Mouse (Mus musculus) heart, embryonic 14.5 days (tissue): ENCODE measurements around the gene Tfdp1. TPM values are rescaled to one million over a fixed set of nuclear protein-coding genes. Genes with fewer than 3 reads are reported as not detected.

Experiments used
- ATAC-seq: fragments of 200-750 bp; cut with Nextera tagmentation; 2 replicates; pipeline ENCODE4 v1.8.0; 2017; ENCODE audit warnings: low read depth, moderate TSS enrichment; ENCODE audit not compliant: insufficient number of reproducible peaks, insufficient read depth, low FRiP score
- H3K27ac ChIP-seq, 2 experiments: fragments of 200-500 bp in 1 of 2; fragments of 300-500 bp in 1 of 2; sonication (generic) in 1 of 2; replicated peaks in 1 of 2; 2 replicates each; pipeline ENCODE4 v1.5.1; 2012 to 2014; ENCODE audit warnings: low read depth in 2 of 2, low read length in 2 of 2, control low read depth in 1 of 2, mild to moderate bottlenecking in 1 of 2, mixed read lengths in 1 of 2; ENCODE audit not compliant: control insufficient read depth in 1 of 2, insufficient read depth in 1 of 2
- H3K27me3 ChIP-seq: fragments of 300-500 bp; sonication (generic); 2 replicates; pipeline ENCODE4 v1.6.1; 2014; ENCODE audit warnings: mild to moderate bottlenecking, low read length, control low read depth; ENCODE audit not compliant: control insufficient read depth, insufficient read depth
- H3K36me3 ChIP-seq: fragments of 300-500 bp; sonication (generic); 2 replicates; pipeline ENCODE4 v1.6.1; 2014; ENCODE audit warnings: mild to moderate bottlenecking, control low read depth, low read length, mixed read lengths; ENCODE audit not compliant: control insufficient read depth, insufficient read depth
- H3K4me1 ChIP-seq, 2 experiments: fragments of 200-500 bp in 1 of 2; fragments of 300-500 bp in 1 of 2; sonication (generic) in 1 of 2; 2 replicates each; pipeline ENCODE4 v1.6.1; 2012 to 2014; ENCODE audit warnings: low read length in 2 of 2, control low read depth in 1 of 2, mixed read lengths in 1 of 2; ENCODE audit not compliant: control insufficient read depth in 2 of 2, insufficient read depth in 2 of 2
- H3K4me2 ChIP-seq: fragments of 300-500 bp; sonication (generic); 2 replicates; pipeline ENCODE4 v1.6.1; 2014; ENCODE audit warnings: mild to moderate bottlenecking, low read length
- H3K4me3 ChIP-seq, 2 experiments: fragments of 200-500 bp in 1 of 2; fragments of 300-500 bp in 1 of 2; sonication (generic) in 1 of 2; 2 replicates each; pipeline ENCODE4 v1.5.1; 2012 to 2014; ENCODE audit warnings: low read length in 2 of 2, mild to moderate bottlenecking in 2 of 2, control low read depth in 1 of 2, low read depth in 1 of 2, moderate library complexity in 1 of 2; ENCODE audit not compliant: control insufficient read depth in 1 of 2, insufficient read depth in 1 of 2
- H3K9ac ChIP-seq: fragments of 300-500 bp; sonication (generic); 2 replicates; pipeline ENCODE4 v1.6.1; 2014; ENCODE audit warnings: mild to moderate bottlenecking, low read length
- H3K9me3 ChIP-seq: fragments of 300-500 bp; sonication (generic); 2 replicates; pipeline ENCODE4 v1.6.1; 2016; ENCODE audit warnings: low read length, control low read depth; ENCODE audit not compliant: control insufficient read depth
- WGBS: fragments of 180-500 bp; shearing (Covaris S2); extraction: QIAGEN DNeasy Blood & Tissue Kit; methylation state at CpG from one replicate; pipeline ENCODE4 v1.1.7; 2014; 5-methylcytosine and 5-hydroxymethylcytosine counted together
- polyA plus RNA-seq: library from polyadenylated mRNA; unstranded; fragments of >200 nt; fragmentation: Nextera tagmentation; extraction: Ambion mirVana; gene quantifications from 2 replicates; pipeline ENCODE4 v1.2.1, GENCODE M21; 2014

Tfdp1 gene
- polyA plus RNA-seq, 1 experiment from 2014 or later = 79.0 TPM

- H3K4me2 ChIP-seq = no peak overlapping the region
- H3K9ac ChIP-seq = no peak overlapping the region
- no peaks in the 10 kb centered on the region for H3K27me3 ChIP-seq
- no peak for ATAC-seq
- peaks cover 13 to 26% of the 10 kb centered on the region in 2 experiments for H3K4me1 ChIP-seq
- no peak overlapping the region for H3K27ac ChIP-seq
- 67% methylated on average over 9 of the region's 9 CpGs for WGBS
- peaks cover 97% of the 10 kb centered on the region for H3K36me3 ChIP-seq
- H3K9me3 ChIP-seq = no peaks in the 10 kb centered on the region
- H3K4me3 ChIP-seq = no peak overlapping the region
Observed at GRCm38 (mm10) chr8:13353155-13353833, 14.7 kb downstream of the Tfdp1 start.

- Histone ChIP-seq H3K27me3 (no peaks in the 10 kb centered on the region), H3K4me2 (no peak overlapping the region), H3K36me3 (peaks cover 97% of the 10 kb centered on the region), H3K27ac (no peak overlapping the region), H3K4me1 (peaks cover 13 to 26% of the 10 kb centered on the region in 2 experiments), H3K4me3 (no peak overlapping the region), H3K9me3 (no peaks in the 10 kb centered on the region), H3K9ac (no peak overlapping the region)
- no peak for ATAC-seq
- 82% methylated on average over 4 of the region's 4 CpGs for WGBS
Observed at GRCm38 (mm10) chr8:13353883-13354282, 15.3 kb downstream of the Tfdp1 start.

GRCm38 (mm10) chr8:13356221-13356620 is 17.7 kb downstream of the Tfdp1 start:
- H3K36me3 ChIP-seq = peaks cover 97% of the 10 kb centered on the region
- no peaks in the 10 kb centered on the region for H3K9me3 ChIP-seq
- no peak overlapping the region for H3K9ac ChIP-seq
- H3K4me3 ChIP-seq = no peak overlapping the region
- H3K4me1 ChIP-seq = peaks cover 4 to 12% of the 10 kb centered on the region in 2 experiments
- no peak overlapping the region for H3K27ac ChIP-seq
- no peaks in the 10 kb centered on the region for H3K27me3 ChIP-seq
- ATAC-seq = no peak
- no peak overlapping the region for H3K4me2 ChIP-seq
- 88% methylated on average over 6 of the region's 6 CpGs for WGBS

DNA sequence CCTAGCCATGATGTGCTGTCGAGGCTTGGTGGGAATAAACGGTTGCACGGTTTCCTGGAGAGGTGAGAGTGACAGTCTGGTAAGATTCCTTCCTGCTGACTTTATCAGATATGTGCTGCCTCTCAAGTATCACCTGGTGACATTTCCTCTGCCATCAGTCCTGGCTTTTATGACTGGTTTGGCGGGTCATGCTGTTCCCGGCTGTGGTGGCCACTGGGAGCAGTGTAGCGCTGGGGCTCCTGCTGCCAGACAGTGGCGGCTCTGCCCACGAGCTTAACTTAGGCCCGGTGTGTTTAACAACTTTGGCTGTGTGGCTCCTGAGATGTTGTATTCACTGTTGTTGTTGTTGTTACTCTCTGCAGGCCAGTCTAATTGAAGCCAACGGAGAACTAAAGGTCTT is 18.1 kb downstream of the Tfdp1 start:
- H3K4me2 ChIP-seq = no peak overlapping the region
- no peak overlapping the region for H3K4me3 ChIP-seq
- peaks cover 97% of the 10 kb centered on the region for H3K36me3 ChIP-seq
- H3K27ac ChIP-seq = no peak overlapping the region
- no peak for ATAC-seq
- peaks cover 4 to 12% of the 10 kb centered on the region in 2 experiments for H3K4me1 ChIP-seq
- no peak overlapping the region for H3K9ac ChIP-seq
- WGBS = 69% methylated on average over 10 of the region's 10 CpGs
- H3K9me3 ChIP-seq = no peaks in the 10 kb centered on the region
- no peaks in the 10 kb centered on the region for H3K27me3 ChIP-seq

GRCm38 (mm10) chr8:13360213-13360612 is 21.7 kb downstream of the Tfdp1 start:
- H3K4me3 ChIP-seq = no peak overlapping the region
- H3K4me2 ChIP-seq = no peak overlapping the region
- H3K9me3 ChIP-seq = no peaks in the 10 kb centered on the region
- H3K4me1 ChIP-seq = no peaks in the 10 kb centered on the region
- H3K27ac ChIP-seq = no peak overlapping the region
- peaks cover 98% of the 10 kb centered on the region for H3K36me3 ChIP-seq
- H3K9ac ChIP-seq = no peak overlapping the region
- 89% methylated on average over 7 of the region's 7 CpGs for WGBS
- no peaks in the 10 kb centered on the region for H3K27me3 ChIP-seq
- ATAC-seq = no peak

DNA sequence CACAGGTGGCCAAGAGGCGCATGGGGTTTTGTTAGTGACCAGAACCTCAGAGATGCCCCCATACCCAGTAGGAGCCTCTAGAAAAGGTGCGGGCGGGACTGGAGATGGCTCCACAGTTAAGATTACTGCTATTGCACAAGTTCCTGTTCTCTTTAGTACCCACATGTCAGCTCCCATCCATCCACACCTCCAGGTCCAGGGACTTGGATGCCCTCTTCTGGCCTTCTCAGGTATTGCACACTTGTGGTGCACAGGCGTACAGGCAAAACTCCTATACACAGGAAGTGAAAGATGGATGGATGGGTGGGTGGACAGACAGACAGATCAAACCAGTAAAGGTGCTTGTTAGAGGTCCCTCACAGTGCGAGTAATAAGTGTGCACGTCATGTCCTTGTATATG is 23.3 kb downstream of the Tfdp1 start:
- Histone ChIP-seq H3K4me2 (no peak overlapping the region), H3K27me3 (no peaks in the 10 kb centered on the region), H3K9me3 (no peaks in the 10 kb centered on the region), H3K4me3 (no peak overlapping the region), H3K4me1 (no peaks in the 10 kb centered on the region), H3K36me3 (peaks cover 98% of the 10 kb centered on the region), H3K27ac (no peak overlapping the region), H3K9ac (no peak overlapping the region)
- 98% methylated on average over 6 of the region's 6 CpGs for WGBS
- no peak for ATAC-seq

GRCm38 (mm10) chr8:13373151-13373662 is 34.7 kb downstream of the Tfdp1 start:
- Histone ChIP-seq H3K4me1 (no peaks in the 10 kb centered on the region), H3K9ac (no peak overlapping the region), H3K27me3 (no peaks in the 10 kb centered on the region), H3K9me3 (no peaks in the 10 kb centered on the region), H3K4me3 (no peak overlapping the region), H3K36me3 (peaks cover 91% of the 10 kb centered on the region), H3K4me2 (no peak overlapping the region), H3K27ac (no peak overlapping the region)
- ATAC-seq = no peak
- WGBS = 81% methylated on average over 8 of the region's 8 CpGs

DNA sequence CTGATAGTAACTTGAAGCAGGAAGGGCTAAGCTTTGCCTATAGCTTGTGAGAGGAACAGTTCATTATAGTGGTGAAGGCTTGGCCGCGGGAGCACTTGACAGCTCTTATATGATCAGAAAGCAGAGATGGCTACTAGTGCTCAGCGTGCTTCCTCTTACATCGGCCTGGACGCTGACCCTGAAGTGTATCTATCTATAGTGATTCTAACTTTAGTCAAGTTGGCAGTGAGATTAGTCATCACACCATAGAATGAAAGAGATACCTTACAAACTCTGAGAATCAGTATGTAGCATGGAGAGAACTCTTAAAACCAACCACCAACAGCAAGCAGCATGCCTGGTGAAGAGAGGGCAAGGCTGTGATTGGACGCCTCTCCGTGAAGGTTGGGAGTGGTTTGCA is 43.1 kb downstream of the Tfdp1 start:
- H3K9ac ChIP-seq = no peak overlapping the region
- 59% methylated on average over 7 of the region's 7 CpGs for WGBS
- H3K27me3 ChIP-seq = no peaks in the 10 kb centered on the region
- ATAC-seq = no peak
- H3K4me2 ChIP-seq = no peak overlapping the region
- peaks cover 27% of the 10 kb centered on the region for H3K36me3 ChIP-seq
- no peaks in the 10 kb centered on the region for H3K4me1 ChIP-seq
- no peak overlapping the region for H3K4me3 ChIP-seq
- no peaks in the 10 kb centered on the region for H3K9me3 ChIP-seq
- no peak overlapping the region for H3K27ac ChIP-seq
